Mouse (Mus musculus): ENCODE data around the gene Klra1. TPM values are rescaled to one million over a fixed set of nuclear protein-coding genes. Genes with fewer than 3 reads are reported as not detected.
"Not testable (repeated sequence)": the region's sequence is repeated elsewhere in the genome, so short reads cannot be mapped to it uniquely, and the experiment has no call there.

The Klra1 gene
- polyA plus RNA-seq (2015; fragmentation: Nextera tagmentation; extraction: Ambion mirVana), result not detected in 2 replicates

GRCm38 (mm10) chr6:130386750-130387149 is at the start of gene Klra1:
TSS of gene Klra1 (minus strand) at chr6:130386874.
- Histone ChIP-seq H3K36me3 (no peaks in the 10 kb centered on the region), H3K27me3 (no peaks in the 10 kb centered on the region), H3K9ac (no peak within 1 kb of the TSS), H3K9me3 (peaks cover 7% of the 10 kb centered on the region; the same call in 1 of the 2 replicates), H3K4me2 (no peak within 1 kb of the TSS), H3K4me1 (replicated peaks) (no peaks in the 10 kb centered on the region), H3K4me3 (no peak within 1 kb of the TSS), H3K27ac (no peak within 1 kb of the TSS)
- no peak for ATAC-seq (ENCODE audit: low FRiP score)
- 82% methylated on average over 2 of the region's 2 CpGs for WGBS

GRCm38 (mm10) chr6:130429511-130429910 is 42.8 kb upstream of the Klra1 start:
- Histone ChIP-seq H3K9ac (no peak overlapping the region), H3K27ac (no peak overlapping the region), H3K36me3 (no peaks in the 10 kb centered on the region), H3K4me2 (no peak overlapping the region), H3K4me3 (no peak overlapping the region), H3K4me1 (replicated peaks) (no peaks in the 10 kb centered on the region), H3K27me3 (no peaks in the 10 kb centered on the region), H3K9me3 (peaks cover 19% of the 10 kb centered on the region)
- ATAC-seq (ENCODE audit: low FRiP score), result no peak
- WGBS, result 83% methylated on average over 4 of the region's 4 CpGs

DNA sequence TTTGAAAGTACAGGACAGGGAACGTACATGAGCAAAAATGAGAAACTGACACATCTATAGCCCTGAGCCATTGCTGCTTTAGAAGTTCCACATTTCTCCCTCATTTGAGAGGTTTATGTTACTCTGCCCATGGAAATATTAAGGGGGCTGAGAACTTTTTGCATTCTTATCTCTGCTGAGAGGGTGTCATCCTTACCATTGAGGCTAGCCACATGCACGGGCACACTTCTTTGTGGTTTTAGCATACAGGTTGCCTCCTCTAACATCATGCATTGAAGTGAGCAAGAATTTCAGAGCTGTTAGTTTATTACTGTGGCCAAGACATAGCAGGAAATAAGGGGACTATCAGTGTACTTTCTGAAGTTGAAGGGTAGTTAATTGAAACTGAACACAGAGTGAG is 32.5 kb upstream of the Klra1 start:
- Histone ChIP-seq H3K27ac (no peak overlapping the region), H3K9ac (no peak overlapping the region), H3K4me2 (no peak overlapping the region), H3K27me3 (no peaks in the 10 kb centered on the region), H3K36me3 (no peaks in the 10 kb centered on the region), H3K9me3 (peaks cover 32% of the 10 kb centered on the region; the same call in 1 of the 2 replicates), H3K4me3 (no peak overlapping the region), H3K4me1 (replicated peaks) (no peaks in the 10 kb centered on the region)
- 95% methylated on average over 2 of the region's 2 CpGs for WGBS
- no peak for ATAC-seq (ENCODE audit: low FRiP score)

GRCm38 (mm10) chr6:130404882-130405281 is 18.2 kb upstream of the Klra1 start:
- H3K9me3 ChIP-seq, result peaks cover 23% of the 10 kb centered on the region

DNA sequence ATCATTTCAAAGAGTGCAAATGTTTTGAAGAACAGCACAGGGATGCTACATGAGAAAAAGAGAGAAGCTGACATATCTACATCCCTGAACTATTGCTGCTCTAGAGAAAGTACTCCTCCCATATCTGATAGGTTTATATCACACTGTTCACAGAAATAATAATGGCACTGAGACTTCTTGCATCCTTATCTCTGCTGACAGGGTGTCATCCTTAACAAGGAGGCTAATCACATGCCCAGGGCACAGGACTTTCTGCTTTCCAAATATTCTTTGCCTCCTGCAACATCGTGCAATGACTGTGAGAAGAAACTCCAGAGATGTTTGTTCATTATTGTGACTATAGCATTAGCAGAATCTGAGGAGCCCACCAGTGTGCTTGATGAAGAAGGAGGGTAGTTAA is 871 bp downstream of the Klra1 start:
- no peak overlapping the region for H3K9ac ChIP-seq
- WGBS, result 63% methylated on average over 1 of the region's 1 CpGs
- H3K9me3 ChIP-seq, result peaks cover 7% of the 10 kb centered on the region; the same call in 1 of the 2 replicates
- no peaks in the 10 kb centered on the region for H3K4me1 ChIP-seq (replicated peaks)
- no peaks in the 10 kb centered on the region for H3K27me3 ChIP-seq
- no peak overlapping the region for H3K4me2 ChIP-seq
- H3K4me3 ChIP-seq, result no peak overlapping the region
- H3K36me3 ChIP-seq, result no peaks in the 10 kb centered on the region
- H3K27ac ChIP-seq, result no peak overlapping the region
- no peak for ATAC-seq (ENCODE audit: low FRiP score)

More at GRCm38 (mm10) chr6:130404882-130405281, 18.2 kb upstream of the Klra1 start:
- 73% methylated on average over 1 of the region's 1 CpGs for WGBS
- Histone ChIP-seq H3K27me3 (no peaks in the 10 kb centered on the region), H3K27ac (no peak overlapping the region), H3K9ac (no peak overlapping the region), H3K36me3 (no peaks in the 10 kb centered on the region), H3K4me1 (replicated peaks) (no peaks in the 10 kb centered on the region), H3K4me2 (no peak overlapping the region), H3K4me3 (no peak overlapping the region)
- no peak for ATAC-seq (ENCODE audit: low FRiP score)

GRCm38 (mm10) chr6:130382375-130382774 is 4.3 kb downstream of the Klra1 start:
- no peak overlapping the region for H3K4me3 ChIP-seq
- no peaks in the 10 kb centered on the region for H3K4me1 ChIP-seq (replicated peaks)
- ATAC-seq (ENCODE audit: low FRiP score), result no peak
- peaks cover 7% of the 10 kb centered on the region; the same call in 1 of the 2 replicates for H3K9me3 ChIP-seq
- H3K27ac ChIP-seq, result no peak overlapping the region
- no peaks in the 10 kb centered on the region for H3K27me3 ChIP-seq
- H3K36me3 ChIP-seq, result no peaks in the 10 kb centered on the region
- 77% methylated on average over 4 of the region's 4 CpGs for WGBS
- no peak overlapping the region for H3K9ac ChIP-seq
- H3K4me2 ChIP-seq, result no peak overlapping the region

- H3K4me3 ChIP-seq; ATAC-seq (ENCODE audit: low FRiP score); H3K4me1 ChIP-seq (replicated peaks); H3K27me3 ChIP-seq; H3K9ac ChIP-seq; H3K36me3 ChIP-seq; H3K9me3 ChIP-seq; H3K4me2 ChIP-seq; H3K27ac ChIP-seq: not testable (repeated sequence)
- WGBS, result 49% methylated on average over 1 of the region's 1 CpGs
Measured at GRCm38 (mm10) chr6:130345381-130345780, 41.3 kb downstream of the Klra1 start.

DNA sequence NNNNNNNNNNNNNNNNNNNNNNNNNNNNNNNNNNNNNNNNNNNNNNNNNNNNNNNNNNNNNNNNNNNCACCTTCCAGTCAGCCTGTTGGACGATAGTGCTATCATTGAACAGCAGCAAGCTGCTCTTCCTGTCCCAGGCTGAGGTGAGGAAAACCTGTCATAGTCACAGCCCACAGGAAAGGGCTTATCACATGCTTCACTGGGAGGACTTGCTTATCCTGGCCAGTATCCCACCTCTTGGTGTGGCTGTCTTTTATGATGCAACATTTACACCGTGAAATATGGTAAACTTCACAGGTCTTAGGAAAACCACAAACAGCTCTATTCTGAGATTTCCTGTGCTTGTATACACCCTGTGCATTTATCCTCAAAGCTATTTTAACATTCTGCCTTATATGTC is 44.7 kb downstream of the Klra1 start:
- 90% methylated on average over 2 of the region's 2 CpGs for WGBS

GRCm38 (mm10) chr6:130337411-130337810 is 49.3 kb downstream of the Klra1 start, which contains the start of gene Klra3:
TSS of gene Klra3 (minus strand) at chr6:130337574.
- H3K36me3 ChIP-seq, result no peaks in the 10 kb centered on the region
- H3K4me3 ChIP-seq, result no peak within 1 kb of the TSS
- ATAC-seq (ENCODE audit: low FRiP score), result no peak
- peaks cover 4% of the 10 kb centered on the region; the same call in 1 of the 2 replicates for H3K9me3 ChIP-seq
- no peak within 1 kb of the TSS for H3K4me2 ChIP-seq
- H3K4me1 ChIP-seq (replicated peaks), result no peaks in the 10 kb centered on the region
- no peak within 1 kb of the TSS for H3K9ac ChIP-seq
- 88% methylated on average over 8 of the region's 8 CpGs for WGBS
- no peaks in the 10 kb centered on the region for H3K27me3 ChIP-seq
- no peak within 1 kb of the TSS for H3K27ac ChIP-seq

More for the DNA sequence above, 44.7 kb downstream of the Klra1 start:
- H3K27ac ChIP-seq; H3K27me3 ChIP-seq; H3K9ac ChIP-seq; H3K36me3 ChIP-seq; H3K4me2 ChIP-seq; H3K4me3 ChIP-seq; H3K4me1 ChIP-seq (replicated peaks); H3K9me3 ChIP-seq; ATAC-seq (ENCODE audit: low FRiP score): not testable (repeated sequence)

Other genes with a start within 250 kb of the Klra1 start
- gene Klra9, start 193.8 kb downstream of the Klra1 start, polyA plus RNA-seq (2015; fragmentation: Nextera tagmentation; extraction: Ambion mirVana), result not detected in 2 replicates
- gene Klra7, start 153.6 kb downstream of the Klra1 start, polyA plus RNA-seq (2015; fragmentation: Nextera tagmentation; extraction: Ambion mirVana), result not detected in 2 replicates
- not detected in 2 replicates for gene Klra10, start 104.9 kb downstream of the Klra1 start, polyA plus RNA-seq (2015; fragmentation: Nextera tagmentation; extraction: Ambion mirVana)
- gene Klra3, start 49.3 kb downstream of the Klra1 start, polyA plus RNA-seq (2015; fragmentation: Nextera tagmentation; extraction: Ambion mirVana), result not detected in 2 replicates